Mouse (Mus musculus): ENCODE data around the gene Slc7a5. TPM values are rescaled to one million over a fixed set of nuclear protein-coding genes. Genes with fewer than 3 reads are reported as not detected.

Slc7a5 gene
- polyA plus RNA-seq, 2 experiments, result 27.8 to 34.6 TPM

GRCm38 (mm10) chr8:121952122-121952521, 44.6 kb upstream of the Slc7a5 start:
- Histone ChIP-seq H3K4me3 (replicated peaks; ENCODE audit: low read length) (peak overlapping the region; percentile 89), H3K4me2 (replicated peaks; ENCODE audit: low read depth, low read length, severe bottlenecking) (peak overlapping the region; percentile 87; the same call in 1 of the 2 replicates), H3K27me3 (ENCODE audit: control insufficient read depth, insufficient read depth, low read length) (no peaks in the 10 kb centered on the region), H3K9ac (ENCODE audit: low read depth, low read length, severe bottlenecking) (0 out of 2 replicates have a peak overlapping the region, but pooled peaks have one; percentile 29), H3K27ac (replicated peaks; ENCODE audit: low read depth, low read length) (no peak overlapping the region), H3K9me3 (ENCODE audit: control insufficient read depth, low read length) (no peaks in the 10 kb centered on the region), H3K36me3 (ENCODE audit: control insufficient read depth, insufficient read depth, low read length) (peaks cover 29% of the 10 kb centered on the region), H3K4me1 (ENCODE audit: control insufficient read depth, insufficient read depth, low read length) (peaks cover 31% of the 10 kb centered on the region)
- ATAC-seq (ENCODE audit: low FRiP score, low read depth), result no peak
- TF ChIP-seq POLR2A (IDR thresholded peaks at IDR 0.05; ENCODE audit: borderline replicate concordance, extremely low read depth, insufficient read depth, insufficient read length), result no peak
- no peak for DNase-seq (ENCODE audit: low spot score)

GRCm38 (mm10) chr8:121951656-121952009, 44.1 kb upstream of the Slc7a5 start:
- 41% methylated on average over 7 of the region's 7 CpGs for WGBS

GRCm38 (mm10) chr8:121950749-121951655, 43.5 kb upstream of the Slc7a5 start:
- TF ChIP-seq POLR2A (IDR thresholded peaks at IDR 0.05; ENCODE audit: borderline replicate concordance, extremely low read depth, insufficient read depth, insufficient read length), result no peak

More at GRCm38 (mm10) chr8:121951656-121952009, 44.1 kb upstream of the Slc7a5 start:
- Histone ChIP-seq H3K36me3 (ENCODE audit: control insufficient read depth, insufficient read depth, low read length) (peaks cover 29% of the 10 kb centered on the region), H3K4me3 (replicated peaks; ENCODE audit: low read length) (peak overlapping the region; percentile 89), H3K4me2 (replicated peaks; ENCODE audit: low read depth, low read length, severe bottlenecking) (peak overlapping the region; percentile 87), H3K27ac (replicated peaks; ENCODE audit: low read depth, low read length) (0 out of 2 replicates have a peak overlapping the region, but pooled peaks have one; percentile 94), H3K9me3 (ENCODE audit: control insufficient read depth, low read length) (no peaks in the 10 kb centered on the region), H3K27me3 (ENCODE audit: control insufficient read depth, insufficient read depth, low read length) (no peaks in the 10 kb centered on the region), H3K4me1 (ENCODE audit: control insufficient read depth, insufficient read depth, low read length) (peaks cover 34% of the 10 kb centered on the region), H3K9ac (ENCODE audit: low read depth, low read length, severe bottlenecking) (peak overlapping the region; percentile 99)
- ATAC-seq (ENCODE audit: low FRiP score, low read depth) (no peak), DNase-seq (ENCODE audit: low spot score) (no peak)
- TF ChIP-seq POLR2A (IDR thresholded peaks at IDR 0.05; ENCODE audit: borderline replicate concordance, extremely low read depth, insufficient read depth, insufficient read length), result no peak

GRCm38 (mm10) chr8:121949941-121950748, 42.7 kb upstream of the Slc7a5 start:
- Histone ChIP-seq H3K36me3 (ENCODE audit: control insufficient read depth, insufficient read depth, low read length) (peaks cover 19% of the 10 kb centered on the region), H3K4me3 (replicated peaks; ENCODE audit: low read length) (peak overlapping the region; percentile 89), H3K9ac (ENCODE audit: low read depth, low read length, severe bottlenecking) (peak overlapping the region; percentile 99), H3K27me3 (ENCODE audit: control insufficient read depth, insufficient read depth, low read length) (no peaks in the 10 kb centered on the region), H3K4me1 (ENCODE audit: control insufficient read depth, insufficient read depth, low read length) (peaks cover 34% of the 10 kb centered on the region), H3K27ac (replicated peaks; ENCODE audit: low read depth, low read length) (peak overlapping the region; percentile 94), H3K9me3 (ENCODE audit: control insufficient read depth, low read length) (no peaks in the 10 kb centered on the region), H3K4me2 (replicated peaks; ENCODE audit: low read depth, low read length, severe bottlenecking) (peak overlapping the region; percentile 53)
- WGBS, result 1% methylated on average over 44 of the region's 66 CpGs
- DNase-seq (ENCODE audit: low spot score) (peak; percentile 99), ATAC-seq (ENCODE audit: low FRiP score, low read depth) (peak; percentile 94)
- TF ChIP-seq POLR2A (IDR thresholded peaks at IDR 0.05; ENCODE audit: borderline replicate concordance, extremely low read depth, insufficient read depth, insufficient read length), result peak; percentile 40; the same call in 1 of the 2 replicates

More at GRCm38 (mm10) chr8:121950749-121951655, 43.5 kb upstream of the Slc7a5 start:
- no peaks in the 10 kb centered on the region for H3K27me3 ChIP-seq (ENCODE audit: control insufficient read depth, insufficient read depth, low read length)
- ATAC-seq (ENCODE audit: low FRiP score, low read depth) (no peak), DNase-seq (ENCODE audit: low spot score) (peak; percentile 41)
- under 1% methylated on average over 52 of the region's 97 CpGs for WGBS
- H3K9ac ChIP-seq (ENCODE audit: low read depth, low read length, severe bottlenecking), result peak overlapping the region; percentile 99
- peaks cover 28% of the 10 kb centered on the region for H3K36me3 ChIP-seq (ENCODE audit: control insufficient read depth, insufficient read depth, low read length)
- peaks cover 34% of the 10 kb centered on the region for H3K4me1 ChIP-seq (ENCODE audit: control insufficient read depth, insufficient read depth, low read length)
- peak overlapping the region; percentile 89 for H3K4me3 ChIP-seq (replicated peaks; ENCODE audit: low read length)
- H3K27ac ChIP-seq (replicated peaks; ENCODE audit: low read depth, low read length), result peak overlapping the region; percentile 94
- peak overlapping the region; percentile 87 for H3K4me2 ChIP-seq (replicated peaks; ENCODE audit: low read depth, low read length, severe bottlenecking)
- no peaks in the 10 kb centered on the region for H3K9me3 ChIP-seq (ENCODE audit: control insufficient read depth, low read length)
